Mouse (Mus musculus) intestine, postnatal 0 days (tissue): Measurements from ENCODE around the gene Rora. TPM values are rescaled to one million over a fixed set of nuclear protein-coding genes. Genes with fewer than 3 reads are reported as not detected.

Source experiments
- ATAC-seq: fragments of 200-750 bp; cut with Nextera tagmentation; 2 replicates; pipeline ENCODE4 v1.8.0; 2017; ENCODE audit warnings: mild to moderate bottlenecking, moderate TSS enrichment, moderate library complexity
- H3K27ac ChIP-seq: fragments of 300-500 bp; sonication (generic); 2 replicates; pipeline ENCODE4 v1.5.1; 2014; ENCODE audit warnings: mild to moderate bottlenecking, low read depth, low read length, moderate library complexity
- H3K27me3 ChIP-seq: fragments of 300-500 bp; sonication (generic); replicated peaks from 2 replicates; pipeline ENCODE4 v1.6.1; 2014; ENCODE audit warnings: low read length, mixed read lengths; ENCODE audit not compliant: control insufficient read depth, insufficient read depth
- H3K36me3 ChIP-seq: fragments of 300-500 bp; sonication (generic); 2 replicates; pipeline ENCODE4 v1.6.1; 2014; ENCODE audit warnings: mild to moderate bottlenecking, moderate library complexity; ENCODE audit not compliant: control insufficient read depth, insufficient read depth
- H3K4me1 ChIP-seq: fragments of 300-500 bp; sonication (generic); replicated peaks from 2 replicates; pipeline ENCODE4 v1.6.1; 2014; ENCODE audit warnings: antibody characterized with exemption, low read length, mixed read lengths; ENCODE audit not compliant: control insufficient read depth, insufficient read depth
- H3K4me2 ChIP-seq: fragments of 300-500 bp; sonication (generic); replicated peaks from 2 replicates; pipeline ENCODE4 v1.6.1; 2014; ENCODE audit warnings: low read depth, mild to moderate bottlenecking, moderate library complexity
- H3K4me3 ChIP-seq: fragments of 300-500 bp; sonication (generic); 2 replicates; pipeline ENCODE4 v1.5.1; 2014; ENCODE audit warnings: low read depth, low read length
- H3K9ac ChIP-seq: fragments of 300-500 bp; sonication (generic); 2 replicates; pipeline ENCODE4 v1.6.1; 2014; ENCODE audit warnings: mild to moderate bottlenecking, low read depth, low read length
- H3K9me3 ChIP-seq: fragments of 300-500 bp; sonication (generic); 2 replicates; pipeline ENCODE4 v1.6.1; 2016; ENCODE audit warnings: mixed run types; ENCODE audit not compliant: control insufficient read depth
- CTCF ChIP-seq: sonication (generic); IDR thresholded peaks from 2 replicates; pipeline ENCODE4 v1.5.1; 2016; ENCODE audit warnings: low read depth, mild to moderate bottlenecking, control low read depth, antibody characterized with exemption, moderate library complexity
- WGBS: fragments of 180-500 bp; shearing (Covaris S2); extraction: QIAGEN DNeasy Blood & Tissue Kit; methylation state at CpG from one replicate; pipeline ENCODE4 v1.1.7; 2014; 5-methylcytosine and 5-hydroxymethylcytosine counted together
- polyA plus RNA-seq: library from polyadenylated mRNA; unstranded; fragments of >200 nt; fragmentation: Nextera tagmentation; extraction: Ambion mirVana; gene quantifications from 2 replicates; pipeline ENCODE4 v1.2.1, GENCODE M21; 2015

Gene Rora
- polyA plus RNA-seq, 1 experiment from 2014 or later: 4.7 TPM

DNA sequence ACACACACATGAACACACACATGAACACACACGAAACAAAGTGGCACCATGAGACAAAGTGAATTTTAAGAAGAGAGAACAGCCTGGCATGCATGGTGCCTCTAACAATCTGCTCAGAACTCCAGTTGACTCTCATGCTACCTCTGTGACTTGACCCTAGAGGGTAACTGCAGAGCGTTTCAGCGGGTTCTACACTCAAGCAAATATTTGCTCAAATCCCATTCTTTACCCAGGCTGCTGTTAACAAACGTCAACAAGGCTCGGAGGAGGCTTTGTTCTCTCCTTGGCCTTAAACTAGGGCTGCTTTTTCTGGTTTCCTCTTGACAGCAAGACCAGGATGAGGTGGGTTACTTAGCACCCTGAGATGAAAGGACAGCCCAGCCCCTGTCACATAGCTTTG is 305.3 kb downstream of the Rora start:
- H3K36me3 ChIP-seq: no peaks in the 10 kb centered on the region
- WGBS: 48% methylated on average over 5 of the region's 5 CpGs
- H3K27ac ChIP-seq: no peak overlapping the region
- H3K27me3 ChIP-seq: no peaks in the 10 kb centered on the region
- no peak overlapping the region for H3K4me2 ChIP-seq
- ATAC-seq: no peak
- H3K4me1 ChIP-seq: 0 out of 2 replicates have a peak, but pooled peaks cover 3% of the 10 kb centered on the region
- TF ChIP-seq CTCF: no peak
- H3K9me3 ChIP-seq: no peaks in the 10 kb centered on the region
- H3K4me3 ChIP-seq: no peak overlapping the region
- no peak overlapping the region for H3K9ac ChIP-seq

DNA sequence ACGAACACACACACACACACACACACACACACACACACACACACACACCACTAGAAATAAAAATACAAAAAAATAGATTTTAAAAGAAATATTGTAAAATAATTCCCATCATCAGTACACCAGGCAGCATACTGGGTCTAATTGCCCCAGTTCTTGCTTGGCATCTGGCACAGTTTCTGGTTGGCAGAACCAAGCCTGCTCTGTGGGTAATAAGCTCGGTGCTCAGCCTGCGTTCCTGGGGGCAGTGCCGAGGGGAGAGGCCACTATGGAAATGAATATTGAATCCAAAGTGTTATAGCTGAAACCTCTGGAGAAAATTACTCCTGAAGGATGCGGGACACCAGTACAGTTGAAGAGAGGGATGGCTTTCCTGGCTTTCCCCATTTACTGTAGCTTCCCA is 310.3 kb downstream of the Rora start:
- Histone ChIP-seq H3K4me2 (no peak overlapping the region), H3K27me3 (no peaks in the 10 kb centered on the region), H3K36me3 (no peaks in the 10 kb centered on the region), H3K27ac (no peak overlapping the region), H3K4me1 (no peaks in the 10 kb centered on the region), H3K9me3 (no peaks in the 10 kb centered on the region), H3K9ac (no peak overlapping the region), H3K4me3 (no peak overlapping the region)
- no peak for TF ChIP-seq CTCF
- 95% methylated on average over 5 of the region's 5 CpGs for WGBS
- ATAC-seq: no peak

DNA sequence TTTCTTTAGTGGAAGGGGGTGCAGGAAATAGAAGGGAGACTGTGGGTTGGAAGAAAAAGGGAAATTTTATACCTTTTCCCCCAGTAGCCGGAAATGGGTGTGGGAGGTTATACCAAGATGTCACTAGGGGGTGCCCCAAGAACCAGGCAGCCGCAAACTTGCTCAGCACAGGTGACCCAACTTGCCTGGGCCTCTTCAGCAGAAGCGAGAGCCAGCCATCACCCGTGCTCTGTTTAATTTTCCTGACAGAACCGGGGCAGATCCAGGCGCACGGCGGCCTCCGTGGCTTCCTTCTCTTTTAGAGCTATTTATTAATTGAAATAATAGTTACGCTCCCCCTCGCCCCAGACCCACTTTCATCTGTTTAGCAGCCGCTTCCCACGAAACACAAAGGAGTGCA is 313.0 kb downstream of the Rora start:
- Histone ChIP-seq H3K9me3 (no peaks in the 10 kb centered on the region), H3K4me1 (no peaks in the 10 kb centered on the region), H3K4me3 (no peak overlapping the region), H3K27me3 (no peaks in the 10 kb centered on the region), H3K9ac (no peak overlapping the region), H3K27ac (no peak overlapping the region), H3K36me3 (no peaks in the 10 kb centered on the region), H3K4me2 (no peak overlapping the region)
- no peak for ATAC-seq
- WGBS: 57% methylated on average over 13 of the region's 13 CpGs
- peak; percentile 42 for TF ChIP-seq CTCF

DNA sequence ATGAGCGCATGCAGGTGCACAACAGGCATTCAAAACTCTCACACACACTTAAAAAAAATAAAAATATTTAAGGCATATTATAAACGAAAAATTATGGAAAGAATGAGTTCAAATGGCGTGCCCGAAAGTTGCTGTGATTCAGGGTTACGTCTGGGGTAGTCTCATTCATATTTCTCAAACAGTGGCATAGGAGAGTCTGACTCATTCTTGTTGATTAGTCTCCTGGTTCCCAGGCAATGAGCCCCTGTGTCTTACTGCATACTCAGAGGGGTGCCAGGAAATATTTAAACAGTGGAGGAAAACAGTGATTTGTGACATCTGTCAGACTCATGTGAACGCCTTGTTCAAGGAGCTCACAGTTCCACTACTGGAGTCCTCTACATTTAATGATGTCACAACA is 316.5 kb downstream of the Rora start:
- no peak for ATAC-seq
- Histone ChIP-seq H3K27me3 (no peaks in the 10 kb centered on the region), H3K27ac (no peak overlapping the region), H3K4me3 (no peak overlapping the region), H3K4me1 (no peaks in the 10 kb centered on the region), H3K9ac (no peak overlapping the region), H3K9me3 (no peaks in the 10 kb centered on the region), H3K36me3 (no peaks in the 10 kb centered on the region), H3K4me2 (no peak overlapping the region)
- WGBS: 83% methylated on average over 6 of the region's 6 CpGs
- TF ChIP-seq CTCF: no peak

DNA sequence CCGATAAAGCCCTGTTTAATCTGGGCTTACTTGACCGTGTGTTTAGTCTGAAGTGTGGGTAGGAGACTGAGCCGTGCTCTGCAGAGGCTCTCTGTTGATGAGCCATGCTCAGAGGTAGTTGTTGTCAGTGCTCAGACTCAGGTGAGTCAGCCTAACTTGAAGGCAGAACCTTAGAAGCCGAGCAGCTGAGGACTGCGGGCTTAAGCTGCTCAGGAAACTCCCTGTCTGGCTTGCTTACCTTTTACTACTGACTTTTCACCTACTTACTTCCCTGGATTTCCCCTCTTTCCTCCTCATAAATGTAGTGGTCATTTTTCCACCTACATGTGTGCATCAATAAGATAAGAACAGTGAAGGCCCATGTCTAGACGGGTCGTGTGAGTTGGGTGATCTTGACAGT is 318.7 kb downstream of the Rora start:
- no peaks in the 10 kb centered on the region for H3K9me3 ChIP-seq
- no peak for ATAC-seq
- no peak for TF ChIP-seq CTCF
- H3K4me2 ChIP-seq: no peak overlapping the region
- no peaks in the 10 kb centered on the region for H3K27me3 ChIP-seq
- H3K9ac ChIP-seq: no peak overlapping the region
- no peak overlapping the region for H3K27ac ChIP-seq
- 54% methylated on average over 7 of the region's 7 CpGs for WGBS
- H3K4me1 ChIP-seq: no peaks in the 10 kb centered on the region
- H3K4me3 ChIP-seq: no peak overlapping the region
- H3K36me3 ChIP-seq: no peaks in the 10 kb centered on the region

DNA sequence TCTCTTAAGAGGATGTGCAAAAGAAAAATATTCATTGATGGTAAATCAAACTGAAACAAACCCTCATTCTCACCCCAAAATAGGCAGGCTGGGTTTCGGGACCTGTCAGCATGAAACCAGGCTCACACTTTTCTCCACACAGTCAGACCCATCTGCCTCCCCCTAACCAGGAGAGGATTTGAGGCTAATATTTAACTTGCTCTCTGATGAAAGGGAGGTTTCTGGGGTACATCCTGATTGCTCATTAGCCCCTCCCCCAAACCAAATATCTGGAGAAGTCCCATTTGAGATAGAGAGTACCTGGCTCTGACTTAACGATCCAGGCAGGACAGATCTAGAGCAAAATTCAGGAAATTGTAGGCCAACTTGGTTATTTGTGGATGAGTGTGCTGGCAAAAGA is 320.9 kb downstream of the Rora start:
- Histone ChIP-seq H3K4me1 (no peaks in the 10 kb centered on the region), H3K9me3 (no peaks in the 10 kb centered on the region), H3K36me3 (no peaks in the 10 kb centered on the region), H3K27me3 (no peaks in the 10 kb centered on the region), H3K27ac (no peak overlapping the region), H3K4me3 (no peak overlapping the region), H3K9ac (no peak overlapping the region), H3K4me2 (no peak overlapping the region)
- no peak for TF ChIP-seq CTCF
- 49% methylated on average over 2 of the region's 2 CpGs for WGBS
- no peak for ATAC-seq

DNA sequence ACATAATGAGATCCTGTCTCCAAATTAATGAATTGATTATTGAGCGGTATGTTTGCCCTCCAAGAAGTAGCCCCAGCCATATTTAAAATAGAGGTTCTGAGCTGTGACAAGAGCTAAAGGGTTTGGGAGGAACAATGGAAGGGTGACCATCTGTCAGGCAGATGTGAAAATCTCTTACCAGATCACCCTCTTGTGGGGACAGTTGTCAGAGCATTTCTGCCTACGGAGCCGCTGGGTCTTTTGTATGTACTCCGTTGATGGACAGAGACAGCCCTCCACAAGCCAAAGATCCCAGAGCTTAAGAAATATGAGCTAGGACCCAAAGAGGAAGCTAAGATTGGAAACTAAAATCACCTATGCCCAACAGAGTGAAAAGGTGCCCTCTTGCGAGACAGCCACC is 322.6 kb downstream of the Rora start:
- 84% methylated on average over 5 of the region's 5 CpGs for WGBS
- H3K4me2 ChIP-seq: no peak overlapping the region
- no peak for TF ChIP-seq CTCF

More for the DNA sequence above, 322.6 kb downstream of the Rora start:
- Histone ChIP-seq H3K4me3 (no peak overlapping the region), H3K27ac (no peak overlapping the region), H3K27me3 (no peaks in the 10 kb centered on the region), H3K4me1 (no peaks in the 10 kb centered on the region), H3K9ac (no peak overlapping the region), H3K9me3 (no peaks in the 10 kb centered on the region), H3K36me3 (no peaks in the 10 kb centered on the region)
- ATAC-seq: no peak
